Mouse (Mus musculus): ENCODE measurements around the gene Myo18a. TPM values are rescaled to one million over a fixed set of nuclear protein-coding genes. Genes with fewer than 3 reads are reported as not detected.
A peak's percentile ranks its signal among the peaks of the same experiment; 100 is the strongest.

The Myo18a gene
- polyA plus RNA-seq, 1 experiment from 2014 or later: 29.9 TPM

DNA sequence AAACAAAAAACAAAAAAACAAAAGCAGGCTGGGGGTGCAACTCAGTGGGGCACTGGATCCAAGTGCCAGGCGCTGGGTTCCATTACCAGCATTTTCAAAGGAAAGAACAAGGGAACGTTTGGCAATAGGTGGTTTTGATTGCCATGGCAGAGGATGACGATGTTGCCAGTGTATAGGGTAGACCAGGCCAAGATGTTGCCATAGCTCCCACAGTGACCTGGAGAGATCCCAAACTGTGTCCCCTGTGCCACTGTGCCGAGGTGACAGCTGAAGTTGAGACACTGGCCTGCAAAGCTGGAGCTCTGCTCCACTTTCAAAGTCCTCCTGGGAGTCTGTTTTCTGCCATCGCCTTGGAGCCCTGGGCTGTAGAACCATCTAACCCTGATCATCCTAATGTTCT, 14.1 kb upstream of the Myo18a start:
- Histone ChIP-seq H3K9me3 (no peaks in the 10 kb centered on the region), H3K9ac (no peak overlapping the region), H3K4me1 (no peaks in the 10 kb centered on the region), H3K27ac (no peak overlapping the region), H3K4me3 (replicated peaks) (no peak overlapping the region), H3K27me3 (replicated peaks) (no peaks in the 10 kb centered on the region), H3K4me2 (no peak overlapping the region), H3K36me3 (no peaks in the 10 kb centered on the region)
- WGBS: 82% methylated on average over 5 of the region's 5 CpGs
- no peak for ATAC-seq (ENCODE audit: insufficient read depth, low FRiP score, low read depth)

DNA sequence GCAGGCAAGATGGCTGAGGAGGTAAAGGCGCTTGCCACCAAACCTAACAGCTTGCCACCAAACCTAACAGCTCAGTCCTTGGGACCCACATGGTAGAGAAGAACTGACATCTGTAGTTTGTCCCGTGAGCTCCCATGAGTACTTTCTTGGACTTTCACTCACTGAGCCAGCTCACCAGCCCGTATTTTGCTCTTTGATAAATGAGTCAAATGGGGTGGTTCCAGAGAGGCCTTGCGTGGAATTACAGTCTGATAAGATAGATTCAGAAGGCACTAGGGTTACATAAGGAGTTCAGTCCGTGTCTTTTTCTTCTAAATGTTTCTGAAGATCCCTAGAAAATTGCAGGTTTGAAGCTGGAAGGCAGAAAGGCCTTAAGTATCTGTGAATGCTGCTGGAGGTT, 10.5 kb upstream of the Myo18a start:
- no peaks in the 10 kb centered on the region for H3K9me3 ChIP-seq
- ATAC-seq (ENCODE audit: insufficient read depth, low FRiP score, low read depth): peak; percentile 58; the same call in 1 of the 2 replicates
- WGBS: 60% methylated on average over 5 of the region's 5 CpGs
- H3K4me1 ChIP-seq: no peaks in the 10 kb centered on the region
- H3K4me2 ChIP-seq: no peak overlapping the region
- no peak overlapping the region for H3K27ac ChIP-seq
- no peak overlapping the region for H3K9ac ChIP-seq
- H3K36me3 ChIP-seq: no peaks in the 10 kb centered on the region
- H3K27me3 ChIP-seq (replicated peaks): no peaks in the 10 kb centered on the region
- no peak overlapping the region for H3K4me3 ChIP-seq (replicated peaks)

GRCm38 (mm10) chr11:77753469-77753868, 9.6 kb upstream of the Myo18a start:
- ATAC-seq (ENCODE audit: insufficient read depth, low FRiP score, low read depth): no peak

DNA sequence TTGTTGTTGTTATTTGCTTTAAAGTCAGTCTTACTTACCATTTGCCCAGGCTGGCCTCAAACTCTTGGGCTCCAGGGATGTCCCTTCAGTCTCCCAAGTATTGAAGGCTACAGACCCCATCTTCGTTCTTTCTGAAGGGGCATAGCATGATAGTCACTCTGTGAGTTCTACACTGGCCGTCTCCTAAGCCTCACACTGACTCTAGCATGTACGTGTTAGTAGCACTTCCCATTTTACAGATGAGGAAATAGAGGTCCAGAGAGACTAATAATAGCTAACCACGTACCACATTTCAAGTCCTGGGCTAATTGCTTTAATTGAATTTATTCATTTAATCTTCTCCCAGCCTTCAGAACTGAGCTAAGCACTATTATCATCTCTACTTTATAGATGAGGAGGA, 3.0 kb upstream of the Myo18a start:
- H3K4me3 ChIP-seq (replicated peaks): no peak overlapping the region
- no peaks in the 10 kb centered on the region for H3K36me3 ChIP-seq
- H3K27me3 ChIP-seq (replicated peaks): no peaks in the 10 kb centered on the region
- H3K9ac ChIP-seq: no peak overlapping the region
- no peak overlapping the region for H3K4me2 ChIP-seq
- WGBS: 81% methylated on average over 4 of the region's 4 CpGs
- no peaks in the 10 kb centered on the region for H3K9me3 ChIP-seq
- peaks cover 15% of the 10 kb centered on the region for H3K4me1 ChIP-seq
- ATAC-seq (ENCODE audit: insufficient read depth, low FRiP score, low read depth): no peak
- no peak overlapping the region for H3K27ac ChIP-seq

More at GRCm38 (mm10) chr11:77753469-77753868, 9.6 kb upstream of the Myo18a start:
- Histone ChIP-seq H3K4me2 (no peak overlapping the region), H3K27me3 (replicated peaks) (no peaks in the 10 kb centered on the region), H3K9me3 (no peaks in the 10 kb centered on the region), H3K9ac (no peak overlapping the region), H3K27ac (no peak overlapping the region), H3K4me3 (replicated peaks) (no peak overlapping the region), H3K36me3 (no peaks in the 10 kb centered on the region), H3K4me1 (no peaks in the 10 kb centered on the region)
- 60% methylated on average over 3 of the region's 3 CpGs for WGBS

GRCm38 (mm10) chr11:77763673-77764340, 761 bp downstream of the Myo18a start:
- no peaks in the 10 kb centered on the region for H3K27me3 ChIP-seq (replicated peaks)
- peak; percentile 59 for ATAC-seq (ENCODE audit: insufficient read depth, low FRiP score, low read depth)

GRCm38 (mm10) chr11:77764694-77765458, 1.8 kb downstream of the Myo18a start:
- H3K4me1 ChIP-seq: peaks cover 32% of the 10 kb centered on the region
- peak; percentile 11; the same call in 1 of the 2 replicates for ATAC-seq (ENCODE audit: insufficient read depth, low FRiP score, low read depth)
- no peak overlapping the region for H3K9ac ChIP-seq
- H3K36me3 ChIP-seq: no peaks in the 10 kb centered on the region
- no peaks in the 10 kb centered on the region for H3K27me3 ChIP-seq (replicated peaks)
- peak overlapping the region; percentile 68 for H3K4me2 ChIP-seq
- peak overlapping the region; percentile 80 for H3K4me3 ChIP-seq (replicated peaks)
- 48% methylated on average over 9 of the region's 9 CpGs for WGBS
- H3K9me3 ChIP-seq: no peaks in the 10 kb centered on the region
- H3K27ac ChIP-seq: peak overlapping the region; percentile 82

More at GRCm38 (mm10) chr11:77763673-77764340, 761 bp downstream of the Myo18a start:
- Histone ChIP-seq H3K9me3 (no peaks in the 10 kb centered on the region), H3K4me2 (peak overlapping the region; percentile 68), H3K9ac (peak overlapping the region; percentile 87), H3K4me3 (replicated peaks) (peak overlapping the region; percentile 80), H3K36me3 (no peaks in the 10 kb centered on the region), H3K4me1 (peaks cover 32% of the 10 kb centered on the region), H3K27ac (peak overlapping the region; percentile 82)
- 8% methylated on average over 26 of the region's 26 CpGs for WGBS

GRCm38 (mm10) chr11:77765459-77765777, 2.4 kb downstream of the Myo18a start:
- Histone ChIP-seq H3K4me3 (replicated peaks) (no peak overlapping the region; the same call in 1 of the 2 replicates), H3K4me1 (peaks cover 32% of the 10 kb centered on the region), H3K9ac (no peak overlapping the region), H3K4me2 (peak overlapping the region; percentile 68), H3K27ac (peak overlapping the region; percentile 42; the same call in 1 of the 2 replicates), H3K36me3 (no peaks in the 10 kb centered on the region), H3K9me3 (no peaks in the 10 kb centered on the region), H3K27me3 (replicated peaks) (no peaks in the 10 kb centered on the region)
- no peak for ATAC-seq (ENCODE audit: insufficient read depth, low FRiP score, low read depth)
- 39% methylated on average over 4 of the region's 4 CpGs for WGBS

- peaks cover 32% of the 10 kb centered on the region for H3K4me1 ChIP-seq
- H3K4me2 ChIP-seq: peak overlapping the region; percentile 68
- 6% methylated on average over 35 of the region's 35 CpGs for WGBS
- peak overlapping the region; percentile 35; the same call in 1 of the 2 replicates for H3K9ac ChIP-seq
- H3K27ac ChIP-seq: peak overlapping the region; percentile 80
- H3K36me3 ChIP-seq: no peaks in the 10 kb centered on the region
- no peaks in the 10 kb centered on the region for H3K9me3 ChIP-seq
- H3K27me3 ChIP-seq (replicated peaks): no peaks in the 10 kb centered on the region
- peak; percentile 57 for ATAC-seq (ENCODE audit: insufficient read depth, low FRiP score, low read depth)
- H3K4me3 ChIP-seq (replicated peaks): peak overlapping the region; percentile 40
Observed at GRCm38 (mm10) chr11:77766351-77767001, 3.4 kb downstream of the Myo18a start.

DNA sequence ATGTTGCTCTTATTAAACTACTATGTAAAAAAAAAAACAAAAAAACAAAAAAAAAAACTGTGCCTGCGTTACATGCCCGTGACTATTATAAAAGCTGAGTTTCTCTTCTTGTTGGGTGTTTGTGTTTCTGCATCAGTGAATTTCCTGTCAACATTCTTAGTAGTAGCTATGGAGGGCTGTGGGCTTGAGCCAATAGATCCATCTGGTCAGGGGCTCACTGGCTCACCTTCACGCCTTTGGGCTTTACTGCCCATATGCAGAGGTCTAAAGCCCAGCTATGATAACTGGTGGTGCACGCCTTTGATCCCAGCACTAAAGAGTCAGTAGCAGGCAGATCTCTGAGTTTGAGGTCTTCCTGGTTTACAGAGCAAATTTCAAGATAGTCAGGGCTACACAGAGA, 6.5 kb downstream of the Myo18a start:
- Histone ChIP-seq H3K27ac (peak overlapping the region; percentile 40; the same call in 1 of the 2 replicates), H3K4me2 (no peak overlapping the region), H3K36me3 (no peaks in the 10 kb centered on the region), H3K27me3 (replicated peaks) (no peaks in the 10 kb centered on the region), H3K9me3 (no peaks in the 10 kb centered on the region), H3K9ac (no peak overlapping the region), H3K4me1 (peaks cover 33% of the 10 kb centered on the region), H3K4me3 (replicated peaks) (no peak overlapping the region)
- ATAC-seq (ENCODE audit: insufficient read depth, low FRiP score, low read depth): no peak
- 74% methylated on average over 4 of the region's 4 CpGs for WGBS

- Histone ChIP-seq H3K27me3 (replicated peaks) (no peaks in the 10 kb centered on the region), H3K27ac (no peak overlapping the region), H3K36me3 (no peaks in the 10 kb centered on the region), H3K4me1 (peaks cover 26% of the 10 kb centered on the region), H3K4me2 (no peak overlapping the region), H3K4me3 (replicated peaks) (no peak overlapping the region), H3K9ac (no peak overlapping the region), H3K9me3 (no peaks in the 10 kb centered on the region)
- no peak for ATAC-seq (ENCODE audit: insufficient read depth, low FRiP score, low read depth)
- WGBS: 61% methylated on average over 8 of the region's 8 CpGs
Observed at GRCm38 (mm10) chr11:77770346-77770745, 7.3 kb downstream of the Myo18a start.

GRCm38 (mm10) chr11:77771879-77772713, 9.1 kb downstream of the Myo18a start:
- H3K4me3 ChIP-seq (replicated peaks): no peak overlapping the region
- 0 out of 2 replicates have a peak, but pooled peaks cover 12% of the 10 kb centered on the region for H3K4me1 ChIP-seq
- peak overlapping the region; percentile 12; the same call in 1 of the 2 replicates for H3K4me2 ChIP-seq
- H3K36me3 ChIP-seq: 0 out of 2 replicates have a peak, but pooled peaks cover under 1% of the 10 kb centered on the region
- H3K27me3 ChIP-seq (replicated peaks): no peaks in the 10 kb centered on the region
- H3K9ac ChIP-seq: no peak overlapping the region
- no peaks in the 10 kb centered on the region for H3K9me3 ChIP-seq
- ATAC-seq (ENCODE audit: insufficient read depth, low FRiP score, low read depth): peak; percentile 90
- 51% methylated on average over 8 of the region's 8 CpGs for WGBS
- peak overlapping the region; percentile 88 for H3K27ac ChIP-seq
